Mouse (Mus musculus): ENCODE data around the gene Naf1. TPM values are rescaled to one million over a fixed set of nuclear protein-coding genes. Genes with fewer than 3 reads are reported as not detected.

The Naf1 gene
- total RNA-seq (2017): 1.2 and 2.1 TPM in 2 replicates

GRCm38 (mm10) chr8:66860023-66860422 is at the start of gene Naf1:
Gene Naf1 (plus strand): TSS chr8:66860217.
- ATAC-seq (ENCODE audit: extremely low read depth, insufficient number of reproducible peaks, low FRiP score, poor library complexity, severe bottlenecking): peak; percentile 99

- no peak for ATAC-seq (ENCODE audit: extremely low read depth, insufficient number of reproducible peaks, low FRiP score, poor library complexity, severe bottlenecking)
These were observed 1.0 kb downstream of the Naf1 start for GRCm38 (mm10) chr8:66860921-66861588.

- no peak for ATAC-seq (ENCODE audit: extremely low read depth, insufficient number of reproducible peaks, low FRiP score, poor library complexity, severe bottlenecking)
These were observed 1.8 kb downstream of the Naf1 start for GRCm38 (mm10) chr8:66861589-66862500.

GRCm38 (mm10) chr8:66863761-66864160 is 3.7 kb downstream of the Naf1 start:
- ATAC-seq (ENCODE audit: extremely low read depth, insufficient number of reproducible peaks, low FRiP score, poor library complexity, severe bottlenecking): no peak

- no peak for ATAC-seq (ENCODE audit: extremely low read depth, insufficient number of reproducible peaks, low FRiP score, poor library complexity, severe bottlenecking)
These were observed 5.1 kb downstream of the Naf1 start for GRCm38 (mm10) chr8:66865120-66865519.

GRCm38 (mm10) chr8:66867679-66868078 is 7.7 kb downstream of the Naf1 start:
- ATAC-seq (ENCODE audit: extremely low read depth, insufficient number of reproducible peaks, low FRiP score, poor library complexity, severe bottlenecking): no peak

- ATAC-seq (ENCODE audit: extremely low read depth, insufficient number of reproducible peaks, low FRiP score, poor library complexity, severe bottlenecking): no peak
These were observed 9.4 kb downstream of the Naf1 start for GRCm38 (mm10) chr8:66869211-66869932.

GRCm38 (mm10) chr8:66883866-66884265 is 23.8 kb downstream of the Naf1 start:
- no peak for ATAC-seq (ENCODE audit: extremely low read depth, insufficient number of reproducible peaks, low FRiP score, poor library complexity, severe bottlenecking)

- ATAC-seq (ENCODE audit: extremely low read depth, insufficient number of reproducible peaks, low FRiP score, poor library complexity, severe bottlenecking): no peak
These were observed 31.9 kb downstream of the Naf1 start for GRCm38 (mm10) chr8:66891879-66892278.

GRCm38 (mm10) chr8:66905000-66905399 is 45.0 kb downstream of the Naf1 start:
- no peak for ATAC-seq (ENCODE audit: extremely low read depth, insufficient number of reproducible peaks, low FRiP score, poor library complexity, severe bottlenecking)

- no peak for ATAC-seq (ENCODE audit: extremely low read depth, insufficient number of reproducible peaks, low FRiP score, poor library complexity, severe bottlenecking)
These were observed 45.5 kb downstream of the Naf1 start for GRCm38 (mm10) chr8:66905557-66905956.

- ATAC-seq (ENCODE audit: extremely low read depth, insufficient number of reproducible peaks, low FRiP score, poor library complexity, severe bottlenecking): no peak
These were observed 46.1 kb downstream of the Naf1 start for GRCm38 (mm10) chr8:66906116-66906515.

- ATAC-seq (ENCODE audit: extremely low read depth, insufficient number of reproducible peaks, low FRiP score, poor library complexity, severe bottlenecking): no peak
These were observed 50.7 kb downstream of the Naf1 start for GRCm38 (mm10) chr8:66910684-66911083.

GRCm38 (mm10) chr8:66913616-66914536 is 53.9 kb downstream of the Naf1 start:
- ATAC-seq (ENCODE audit: extremely low read depth, insufficient number of reproducible peaks, low FRiP score, poor library complexity, severe bottlenecking): peak; percentile 60; the same call in 1 of the 2 replicates

- no peak for ATAC-seq (ENCODE audit: extremely low read depth, insufficient number of reproducible peaks, low FRiP score, poor library complexity, severe bottlenecking)
These were observed 56.0 kb downstream of the Naf1 start for GRCm38 (mm10) chr8:66916056-66916455.

GRCm38 (mm10) chr8:66917695-66918467 is 57.9 kb downstream of the Naf1 start:
- 0 out of 2 replicates have a peak, but pooled peaks have one; percentile 6 for ATAC-seq (ENCODE audit: extremely low read depth, insufficient number of reproducible peaks, low FRiP score, poor library complexity, severe bottlenecking)

GRCm38 (mm10) chr8:66918471-66918870 is 58.5 kb downstream of the Naf1 start:
- ATAC-seq (ENCODE audit: extremely low read depth, insufficient number of reproducible peaks, low FRiP score, poor library complexity, severe bottlenecking): peak; percentile 56; the same call in 1 of the 2 replicates

- ATAC-seq (ENCODE audit: extremely low read depth, insufficient number of reproducible peaks, low FRiP score, poor library complexity, severe bottlenecking): no peak
These were observed 73.7 kb downstream of the Naf1 start for GRCm38 (mm10) chr8:66933746-66934145.

All from neutrophil, adult 5-6 weeks (primary cell).